Mouse (Mus musculus) heart, embryonic 11.5 days (tissue): ENCODE data around the gene Htr5b. TPM values are rescaled to one million over a fixed set of nuclear protein-coding genes. Genes with fewer than 3 reads are reported as not detected.

Experiments
- ATAC-seq: fragments of 200-750 bp; cut with Nextera tagmentation; replicated peaks from 2 replicates; pipeline ENCODE4 v1.8.0; 2017; ENCODE audit warnings: moderate library complexity; ENCODE audit not compliant: insufficient number of reproducible peaks, low FRiP score, low TSS enrichment
- H3K27ac ChIP-seq: fragments of 300-500 bp; sonication (generic); 2 replicates; pipeline ENCODE4 v1.5.1; 2014; ENCODE audit warnings: mild to moderate bottlenecking, low read depth, low read length
- H3K27me3 ChIP-seq: fragments of 300-500 bp; sonication (generic); 2 replicates; pipeline ENCODE4 v1.6.1; 2014; ENCODE audit warnings: mild to moderate bottlenecking, low read length, mixed read lengths; ENCODE audit not compliant: control insufficient read depth, insufficient read depth
- H3K36me3 ChIP-seq: fragments of 300-500 bp; sonication (generic); 2 replicates; pipeline ENCODE4 v1.6.1; 2014; ENCODE audit warnings: mild to moderate bottlenecking, low read length, moderate library complexity, mixed read lengths; ENCODE audit not compliant: control insufficient read depth, insufficient read depth
- H3K4me1 ChIP-seq: fragments of 300-500 bp; sonication (generic); 2 replicates; pipeline ENCODE4 v1.6.1; 2014; ENCODE audit warnings: low read length; ENCODE audit not compliant: control insufficient read depth, insufficient read depth
- H3K4me2 ChIP-seq: fragments of 300-500 bp; sonication (generic); 2 replicates; pipeline ENCODE4 v1.6.1; 2014; ENCODE audit warnings: mild to moderate bottlenecking, moderate library complexity
- H3K4me3 ChIP-seq: fragments of 300-500 bp; sonication (generic); 2 replicates; pipeline ENCODE4 v1.5.1; 2014; ENCODE audit warnings: low read depth, low read length
- H3K9ac ChIP-seq: fragments of 300-500 bp; sonication (generic); 2 replicates; pipeline ENCODE4 v1.6.1; 2014; ENCODE audit warnings: mild to moderate bottlenecking, low read depth, low read length, moderate library complexity
- H3K9me3 ChIP-seq: fragments of 300-500 bp; sonication (generic); replicated peaks from 2 replicates; pipeline ENCODE4 v1.6.1; 2016; ENCODE audit warnings: low read length; ENCODE audit not compliant: control insufficient read depth
- WGBS: fragments of 180-500 bp; shearing (Covaris S2); extraction: QIAGEN DNeasy Blood & Tissue Kit; methylation state at CpG from one replicate; pipeline ENCODE4 v1.1.7; 2014; ENCODE audit not compliant: insufficient replicate concordance; 5-methylcytosine and 5-hydroxymethylcytosine counted together
- polyA plus RNA-seq: library from polyadenylated mRNA; unstranded; fragments of >200 nt; fragmentation: Nextera tagmentation; extraction: Ambion mirVana; gene quantifications from 2 replicates; pipeline ENCODE4 v1.2.1, GENCODE M21; 2014

Htr5b gene
- polyA plus RNA-seq = 0.11 and 0.26 TPM in 2 replicates

DNA sequence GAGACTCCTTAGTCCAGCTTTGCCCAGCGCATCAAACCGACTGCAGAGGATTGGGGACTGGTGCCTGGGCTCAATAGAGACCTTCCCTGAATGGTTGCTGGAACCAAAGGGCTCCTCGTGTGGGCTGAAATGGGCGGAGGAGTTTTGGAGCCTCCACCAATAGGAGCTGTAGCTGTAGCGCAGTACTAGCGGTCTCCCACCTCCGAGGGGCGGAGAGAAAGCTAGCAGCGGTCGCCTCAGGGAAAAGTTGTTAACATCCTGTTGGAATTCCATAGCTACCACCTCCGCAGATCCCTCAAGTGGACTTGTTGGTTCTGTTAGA lies at the start of gene Htr5b:
Htr5b (minus strand) TSS at position 67 of the 322 bp plus-strand sequence.
- peaks cover 20% of the 10 kb centered on the region for H3K27me3 ChIP-seq
- H3K36me3 ChIP-seq = no peaks in the 10 kb centered on the region
- H3K27ac ChIP-seq = no peak within 1 kb of the TSS
- 3% methylated on average over 11 of the region's 11 CpGs for WGBS
- no peak within 1 kb of the TSS for H3K9ac ChIP-seq
- peaks cover 8% of the 10 kb centered on the region for H3K4me1 ChIP-seq
- ATAC-seq = no peak; the same call in 1 of the 2 replicates
- H3K4me2 ChIP-seq = peak within 1 kb of the TSS; percentile 67
- peak within 1 kb of the TSS; percentile 37 for H3K4me3 ChIP-seq
- no peaks in the 10 kb centered on the region for H3K9me3 ChIP-seq

DNA sequence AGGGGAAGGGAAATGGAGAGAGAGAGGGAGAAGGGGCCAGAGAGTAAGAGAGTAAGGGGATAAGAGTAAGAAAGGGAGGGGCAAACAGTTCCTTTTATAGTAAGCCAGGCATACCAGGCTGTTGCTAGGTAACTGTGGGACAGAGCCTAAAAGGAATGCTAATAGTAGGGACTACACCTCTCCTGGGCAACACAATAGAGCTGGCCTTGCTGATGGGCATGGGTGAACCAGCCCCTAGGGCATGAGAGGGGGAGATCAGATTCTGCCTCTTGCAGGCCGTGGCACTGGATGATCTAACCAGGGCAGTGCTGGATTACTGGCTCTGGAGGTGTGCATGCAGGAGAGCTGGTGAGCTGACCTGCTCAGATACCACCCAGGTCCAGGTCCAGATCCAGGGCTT lies 49.2 kb upstream of the Htr5b start:
- WGBS = 47% methylated on average over 1 of the region's 1 CpGs
- Histone ChIP-seq H3K36me3 (no peaks in the 10 kb centered on the region), H3K4me1 (no peaks in the 10 kb centered on the region), H3K27ac (no peak overlapping the region), H3K4me3 (no peak overlapping the region), H3K27me3 (no peaks in the 10 kb centered on the region), H3K9me3 (no peaks in the 10 kb centered on the region), H3K9ac (no peak overlapping the region), H3K4me2 (no peak overlapping the region)
- no peak for ATAC-seq

DNA sequence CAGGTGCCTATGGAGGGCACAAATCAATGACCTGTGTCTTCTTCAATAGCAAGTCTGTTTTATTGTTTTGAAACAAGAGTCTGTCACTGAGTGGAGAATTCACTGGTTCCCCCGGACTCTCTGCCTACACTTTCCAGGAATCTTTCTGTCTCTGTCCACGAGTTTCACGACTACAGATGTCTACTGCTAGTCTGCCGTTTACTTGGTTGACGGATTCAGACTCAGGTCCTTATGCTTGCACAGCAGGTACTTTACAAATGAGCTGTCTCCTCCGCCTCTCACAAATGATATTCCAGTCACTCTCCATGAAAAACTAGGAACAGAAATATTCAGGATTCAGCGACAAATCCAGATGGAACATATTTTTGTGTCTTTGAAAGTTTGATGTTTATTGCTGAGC lies 42.3 kb upstream of the Htr5b start:
- H3K27ac ChIP-seq = no peak overlapping the region
- no peaks in the 10 kb centered on the region for H3K9me3 ChIP-seq
- no peaks in the 10 kb centered on the region for H3K36me3 ChIP-seq
- H3K9ac ChIP-seq = no peak overlapping the region
- H3K4me3 ChIP-seq = no peak overlapping the region
- 0 out of 2 replicates have a peak, but pooled peaks cover 2% of the 10 kb centered on the region for H3K4me1 ChIP-seq
- H3K4me2 ChIP-seq = no peak overlapping the region
- H3K27me3 ChIP-seq = no peaks in the 10 kb centered on the region
- no peak for ATAC-seq
- WGBS = 74% methylated on average over 7 of the region's 7 CpGs

DNA sequence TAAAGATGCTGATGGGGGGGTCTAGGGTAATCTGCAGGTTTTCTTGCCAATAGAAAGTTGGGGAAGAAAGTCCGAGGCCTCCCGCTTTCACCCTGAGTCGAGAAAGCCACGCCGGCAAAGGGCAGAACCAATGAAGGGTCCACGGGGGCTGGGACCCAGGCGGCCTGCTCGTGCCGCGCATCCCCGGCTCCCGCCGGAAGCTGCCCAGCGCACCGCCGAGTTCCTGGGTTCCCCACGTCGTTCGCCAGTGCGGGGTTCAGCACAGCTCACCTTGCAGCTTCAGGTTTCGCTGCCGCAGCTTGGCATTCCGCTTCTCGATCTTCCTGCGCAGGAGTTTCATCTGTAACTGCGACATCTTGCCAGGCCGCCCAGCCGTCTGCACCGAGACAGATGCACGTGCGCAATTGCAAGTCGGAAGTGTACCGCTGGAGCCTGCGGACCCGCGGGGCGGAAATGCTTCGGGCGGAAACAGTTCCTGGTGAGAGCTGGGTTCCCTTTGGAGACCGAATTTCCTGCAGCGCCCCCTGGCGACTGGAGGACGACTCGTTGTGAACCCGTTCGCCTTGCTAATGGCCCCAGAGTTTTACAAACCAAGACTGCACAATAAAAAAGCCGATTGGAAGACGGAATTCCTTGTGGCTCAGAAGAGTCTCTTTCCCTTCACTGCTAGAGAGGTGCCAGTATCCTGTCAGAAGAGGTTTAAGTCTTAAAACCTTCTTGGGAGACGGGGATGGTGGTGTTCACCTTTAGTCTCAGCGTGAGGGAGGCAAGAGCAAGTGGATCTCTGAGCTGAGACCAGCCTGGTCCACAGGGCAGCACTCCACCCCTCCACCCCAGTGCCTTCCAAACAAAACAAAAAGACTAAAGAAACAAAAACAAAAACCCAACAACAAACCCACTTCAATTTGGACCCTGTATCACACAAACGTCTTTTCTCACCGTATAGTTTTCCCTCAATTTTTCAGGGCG lies 39.5 kb upstream of the Htr5b start, which contains the start of gene Ddx18:
Ddx18 (minus strand) TSS at position 469 of the 969 bp plus-strand sequence.
- 7% methylated on average over 53 of the region's 53 CpGs for WGBS
- ATAC-seq = peak; percentile 93
- peak within 1 kb of the TSS; percentile 85 for H3K9ac ChIP-seq
- H3K9me3 ChIP-seq = no peaks in the 10 kb centered on the region
- peaks cover 13% of the 10 kb centered on the region for H3K36me3 ChIP-seq
- H3K4me2 ChIP-seq = peak within 1 kb of the TSS; percentile 83
- no peaks in the 10 kb centered on the region for H3K27me3 ChIP-seq
- no peak within 1 kb of the TSS for H3K27ac ChIP-seq
- H3K4me3 ChIP-seq = peak within 1 kb of the TSS; percentile 81
- 0 out of 2 replicates have a peak, but pooled peaks cover 2% of the 10 kb centered on the region for H3K4me1 ChIP-seq

DNA sequence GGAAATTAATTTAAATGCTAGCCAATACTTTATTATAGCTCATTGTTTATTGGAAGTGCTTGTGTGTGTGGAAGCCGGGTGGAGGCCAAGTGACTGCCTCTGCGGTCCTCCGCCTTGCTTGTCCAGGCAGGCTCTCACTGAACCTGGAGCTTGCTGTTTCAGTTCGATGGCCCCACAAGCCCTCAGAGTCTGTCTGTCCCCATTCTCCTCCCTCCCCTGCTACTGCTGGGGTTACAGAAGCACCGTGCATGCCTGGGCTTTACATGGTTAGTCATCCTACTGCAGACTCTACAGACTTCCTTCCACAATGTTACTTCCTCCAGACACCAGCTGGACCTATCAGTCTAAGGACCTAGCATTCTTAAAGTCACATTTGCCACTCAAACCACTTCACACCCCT lies 29.6 kb upstream of the Htr5b start:
- no peaks in the 10 kb centered on the region for H3K4me1 ChIP-seq
- peaks cover 56% of the 10 kb centered on the region for H3K36me3 ChIP-seq
- H3K9me3 ChIP-seq = no peaks in the 10 kb centered on the region
- H3K27ac ChIP-seq = no peak overlapping the region
- H3K9ac ChIP-seq = no peak overlapping the region
- H3K4me3 ChIP-seq = no peak overlapping the region
- ATAC-seq = no peak
- H3K27me3 ChIP-seq = no peaks in the 10 kb centered on the region
- no peak overlapping the region for H3K4me2 ChIP-seq
- 92% methylated on average over 5 of the region's 5 CpGs for WGBS

DNA sequence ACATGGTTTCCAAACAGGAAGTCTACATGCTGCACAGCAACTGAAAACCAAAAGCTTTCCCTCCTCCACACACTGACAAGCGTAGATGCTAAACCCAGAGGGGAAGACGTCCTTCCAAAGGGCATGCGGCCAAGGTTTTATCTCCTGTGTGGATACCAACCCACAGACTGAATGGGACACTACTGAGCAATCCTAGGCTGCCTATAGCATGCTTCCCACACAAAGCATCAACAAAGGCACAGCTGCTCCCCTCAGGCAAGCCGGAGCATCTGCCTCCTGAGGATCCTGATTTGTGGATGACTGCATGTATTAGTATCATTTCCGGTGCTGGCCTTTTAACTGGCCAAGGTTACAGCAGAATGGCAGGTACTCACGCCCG lies 23.2 kb upstream of the Htr5b start:
- Histone ChIP-seq H3K27me3 (no peaks in the 10 kb centered on the region), H3K4me2 (no peak overlapping the region), H3K27ac (no peak overlapping the region), H3K9ac (no peak overlapping the region), H3K9me3 (no peaks in the 10 kb centered on the region), H3K36me3 (peaks cover 24% of the 10 kb centered on the region), H3K4me1 (no peaks in the 10 kb centered on the region), H3K4me3 (no peak overlapping the region)
- no peak for ATAC-seq
- 90% methylated on average over 7 of the region's 7 CpGs for WGBS

DNA sequence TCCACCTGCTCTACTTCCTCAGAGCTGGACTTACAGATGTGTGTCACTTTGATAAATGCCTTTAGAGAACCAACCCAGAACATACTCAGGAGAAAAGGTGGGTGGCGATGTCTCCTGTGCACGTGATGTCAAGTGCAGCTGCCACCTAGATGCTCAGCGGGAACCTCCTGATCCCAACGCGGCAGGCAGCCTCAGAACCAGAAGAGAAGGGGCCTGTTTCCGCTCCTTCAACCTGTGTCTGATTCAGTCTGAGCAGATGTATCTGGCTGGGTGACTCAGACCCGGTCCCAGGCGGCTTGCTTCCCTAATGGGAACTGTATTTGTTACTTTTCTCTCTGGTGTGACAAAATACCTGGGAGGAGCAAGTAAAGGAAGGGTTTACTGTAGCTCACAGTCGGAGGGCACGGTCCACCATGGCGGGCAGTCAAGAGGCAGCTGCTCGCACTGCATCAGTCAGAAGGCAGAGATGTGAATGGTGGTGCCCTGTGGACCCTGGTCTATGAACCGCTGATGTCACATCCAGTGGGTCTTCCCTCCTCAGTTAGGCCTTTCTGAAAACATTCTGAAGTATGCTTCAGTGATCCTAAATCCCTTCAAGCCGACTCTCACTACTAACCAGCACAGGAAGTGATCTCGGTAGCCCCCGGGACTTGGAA lies 22.7 kb upstream of the Htr5b start:
- no peak for ATAC-seq

GRCm38 (mm10) chr1:121549456-121549855 lies 21.2 kb upstream of the Htr5b start:
- H3K4me2 ChIP-seq = no peak overlapping the region
- no peak overlapping the region for H3K27ac ChIP-seq
- H3K4me3 ChIP-seq = no peak overlapping the region
- no peak for ATAC-seq
- 70% methylated on average over 4 of the region's 4 CpGs for WGBS
- H3K9ac ChIP-seq = no peak overlapping the region
- H3K36me3 ChIP-seq = peaks cover 16% of the 10 kb centered on the region
- no peaks in the 10 kb centered on the region for H3K4me1 ChIP-seq
- no peaks in the 10 kb centered on the region for H3K9me3 ChIP-seq
- H3K27me3 ChIP-seq = no peaks in the 10 kb centered on the region

More for the DNA sequence above, 22.7 kb upstream of the Htr5b start:
- Histone ChIP-seq H3K27me3 (no peaks in the 10 kb centered on the region), H3K9ac (no peak overlapping the region), H3K27ac (no peak overlapping the region), H3K9me3 (no peaks in the 10 kb centered on the region), H3K4me1 (no peaks in the 10 kb centered on the region), H3K4me3 (no peak overlapping the region), H3K36me3 (peaks cover 20% of the 10 kb centered on the region), H3K4me2 (no peak overlapping the region)
- 84% methylated on average over 16 of the region's 16 CpGs for WGBS
